Mouse (Mus musculus) bone marrow macrophage, adult 2 months (primary cell): ENCODE measurements at regions not wholly inside any gene's neighbourhood (a gene's known extent, or its start where the extent isn't known, plus 50 kb on each side); places are given as distances from the start of the nearest gene placed in this dataset.

Experiments
- CTCF ChIP-seq: IDR thresholded peaks from 2 replicates; pipeline ENCODE4 v1.5.1; 2012; ENCODE audit warnings: low read depth, mild to moderate bottlenecking, low read length, moderate library complexity
- POLR2A ChIP-seq: IDR thresholded peaks from 2 replicates; pipeline ENCODE4 v1.6.1; 2012; ENCODE audit warnings: mild to moderate bottlenecking, low read depth, low read length, borderline replicate concordance

DNA sequence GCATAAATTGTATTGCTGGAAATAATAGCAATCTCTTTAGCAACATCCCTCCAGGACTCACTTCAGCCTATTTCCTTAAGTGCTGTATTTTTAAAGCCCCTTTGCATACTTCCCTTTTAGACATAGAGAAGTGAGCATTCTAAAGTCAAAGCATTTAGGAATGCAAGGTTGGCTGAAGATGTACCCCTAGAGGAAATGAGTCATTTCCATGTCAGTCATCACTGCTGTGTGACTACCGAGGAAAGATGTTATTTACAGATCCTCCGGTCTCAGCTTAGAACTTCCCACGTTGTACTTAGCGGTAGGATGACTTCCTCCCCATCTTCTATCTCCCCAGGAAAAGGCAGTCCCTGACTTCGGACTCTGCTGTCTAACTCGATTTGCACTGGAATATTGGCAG is 337.2 kb downstream of the Meis1 start:
- no peak for TF ChIP-seq CTCF
- TF ChIP-seq POLR2A: no peak
